Mouse (Mus musculus): ENCODE results near the gene Abl1. TPM values are rescaled to one million over a fixed set of nuclear protein-coding genes. Genes with fewer than 3 reads are reported as not detected.

The Abl1 gene
- 10.2 and 11.0 TPM in 2 replicates for polyA plus RNA-seq (2015; fragmentation: Nextera tagmentation; extraction: Ambion mirVana)

GRCm38 (mm10) chr2:31688074-31688925 lies at the start of gene Abl1:
Gene Abl1, plus strand, starts transcription at chr2:31688376.

GRCm38 (mm10) chr2:31639901-31640608 lies 48.1 kb upstream of the Abl1 start, which contains the start of gene Prdm12:
Gene Prdm12, plus strand, starts transcription at chr2:31640037.

GRCm38 (mm10) chr2:31670551-31671035 lies 17.6 kb upstream of the Abl1 start, which contains the start of gene Exosc2:
Gene Exosc2, plus strand, starts transcription at chr2:31670715.

GRCm38 (mm10) chr2:31810444-31810843 lies 122.3 kb downstream of the Abl1 start, which contains the start of gene Qrfp:
Gene Qrfp, minus strand, starts transcription at chr2:31810580.

GRCm38 (mm10) chr2:31845896-31846691 lies 157.9 kb downstream of the Abl1 start, which contains the start of gene Fibcd1:
Gene Fibcd1, minus strand, starts transcription at chr2:31846005.

Other genes starting within 250 kb of the Abl1 start
- 20.2 and 21.4 TPM in 2 replicates for gene Ass1, start 218.2 kb upstream of the Abl1 start, polyA plus RNA-seq (2015; fragmentation: Nextera tagmentation; extraction: Ambion mirVana)
- 42.9 and 46.7 TPM in 2 replicates for gene Fubp3, start 115.7 kb upstream of the Abl1 start, polyA plus RNA-seq (2015; fragmentation: Nextera tagmentation; extraction: Ambion mirVana)
- 0.24 and 2.9 TPM in 2 replicates for gene Prdm12, start 48.3 kb upstream of the Abl1 start, polyA plus RNA-seq (2015; fragmentation: Nextera tagmentation; extraction: Ambion mirVana)
- 29.2 and 34.8 TPM in 2 replicates for gene Exosc2, start 17.7 kb upstream of the Abl1 start, polyA plus RNA-seq (2015; fragmentation: Nextera tagmentation; extraction: Ambion mirVana)
- 0.10 TPM in 2 replicates for gene Qrfp, start 122.2 kb downstream of the Abl1 start, polyA plus RNA-seq (2015; fragmentation: Nextera tagmentation; extraction: Ambion mirVana)
- 5.5 and 5.7 TPM in 2 replicates for gene Fibcd1, start 157.6 kb downstream of the Abl1 start, polyA plus RNA-seq (2015; fragmentation: Nextera tagmentation; extraction: Ambion mirVana)
- gene Lamc3, start 198.9 kb downstream of the Abl1 start, polyA plus RNA-seq (2015; fragmentation: Nextera tagmentation; extraction: Ambion mirVana): 2.0 and 2.5 TPM in 2 replicates